7 mouse cellular contexts compared by ENCODE assay signal in genomic region chr19:5756321-5756985, GRCm38 (mm10). TPM values are rescaled to one million over a fixed set of nuclear protein-coding genes. Genes with fewer than 3 reads are reported as not detected.
DNase-seq lines count a peak whose midpoint lies in the region; ATAC-seq and TF ChIP-seq lines count a peak whose summit lies in the region.

No protein-coding gene starts in this region.

- no peak overlapping the region for H3K27ac ChIP-seq in neural tube, embryonic 13.5 days (replicated peaks)

- H3K36me3 ChIP-seq in E14TG2a.4 (ENCODE audit: insufficient read depth, low read length), result peaks cover 41% of the 10 kb centered on the region
- peaks cover 46% of the 10 kb centered on the region for H3K36me3 ChIP-seq in neural tube, embryonic 13.5 days

- intact Hi-C loops in left cerebral cortex, postnatal 14 days (cut with DNase I), result no loop called here

- H3K9me3 ChIP-seq in E14TG2a.4 (ENCODE audit: low read length), result no peaks in the 10 kb centered on the region
- H3K9me3 ChIP-seq in neural tube, embryonic 13.5 days, result no peaks in the 10 kb centered on the region

- H3K4me1 ChIP-seq in E14TG2a.4 (replicated peaks; ENCODE audit: low read depth, low read length), result peaks cover 45% of the 10 kb centered on the region
- peaks cover 21% of the 10 kb centered on the region for H3K4me1 ChIP-seq in neural tube, embryonic 13.5 days (replicated peaks)

- peak; percentile 14; the same call in 1 of the 2 replicates for ATAC-seq in neural tube, embryonic 13.5 days (ENCODE audit: low read depth)
- ATAC-seq in erythroid progenitor cell, adult 5-6 weeks (replicated peaks; ENCODE audit: low FRiP score, poor library complexity, severe bottlenecking), result no peak

- peak overlapping the region; percentile 53 for H3K9ac ChIP-seq in neural tube, embryonic 13.5 days

- H3K27me3 ChIP-seq in E14TG2a.4 (ENCODE audit: insufficient read depth, low read length), result peaks cover 75% of the 10 kb centered on the region
- H3K27me3 ChIP-seq in neural tube, embryonic 13.5 days, result peaks cover 82% of the 10 kb centered on the region

- peak overlapping the region; percentile 38 for H3K4me2 ChIP-seq in neural tube, embryonic 13.5 days

- H3K4me3 ChIP-seq in E14TG2a.4 (replicated peaks; ENCODE audit: low read length), result peak overlapping the region; percentile 77
- no peak overlapping the region for H3K4me3 ChIP-seq in neural tube, embryonic 13.5 days

- TF ChIP-seq CTCF in E14TG2a.4 (conservative IDR thresholded peaks at IDR 0.05; ENCODE audit: low read length), result no peak

- DNase-seq in Muller cell, postnatal 12 days (ENCODE audit: inconsistent ontology term), result peak; percentile 69
- peak; percentile 78 to 88 for DNase-seq in frontal cortex, postnatal 36 days (ENCODE audit: low spot score in 2 of 2)
- peak; percentile 85 to 95 for DNase-seq in left cerebral cortex, postnatal 14 days (ENCODE audit: low spot score in 2 of 2)
- DNase-seq in ovary, postnatal 10 days (ENCODE audit: low spot score), result no peak

- 12% methylated on average over 21 of the region's 29 CpGs for WGBS in neural tube, embryonic 13.5 days

RNA-seq across cellular contexts. Expression of gene Scyl1, which starts 14.8 kb away (rescaled TPM):
- 10 to 100 TPM; 77.7 to 79.5 TPM for total RNA-seq in left cerebral cortex, postnatal 14 days (2021)
- 66.7 and 69.8 TPM in 2 replicates for polyA plus RNA-seq in neural tube, embryonic 13.5 days (2015; fragmentation: Nextera tagmentation; extraction: Ambion mirVana)
- 18.4 and 24.1 TPM in 2 replicates for total RNA-seq in erythroid progenitor cell, adult 5-6 weeks (2015; ENCODE audit: low replicate concordance)
- 17.2 and 17.3 TPM in 2 replicates for total RNA-seq in erythroid progenitor cell, adult 5-6 weeks (2017; ENCODE audit: low replicate concordance)

RNA-seq across cellular contexts. Expression of gene Ltbp3, which starts 15.7 kb away (rescaled TPM):
- total RNA-seq in left cerebral cortex, postnatal 14 days (2021), result 10 to 100 TPM; 26.6 to 29.0 TPM
- polyA plus RNA-seq in neural tube, embryonic 13.5 days (2015; fragmentation: Nextera tagmentation; extraction: Ambion mirVana), result 16.0 and 17.0 TPM in 2 replicates
- total RNA-seq in erythroid progenitor cell, adult 5-6 weeks (2015; ENCODE audit: low replicate concordance), result 2.5 and 10.1 TPM in 2 replicates
- 1.6 TPM in 1 of 2 replicates, not detected in the other for total RNA-seq in erythroid progenitor cell, adult 5-6 weeks (2017; ENCODE audit: low replicate concordance)

RNA-seq across cellular contexts. Expression of gene Fam89b, which starts 27.0 kb away (rescaled TPM):
- total RNA-seq in left cerebral cortex, postnatal 14 days (2021), result 10 to 100 TPM; 38.7 to 39.2 TPM
- polyA plus RNA-seq in neural tube, embryonic 13.5 days (2015; fragmentation: Nextera tagmentation; extraction: Ambion mirVana), result 186 and 194 TPM in 2 replicates
- total RNA-seq in erythroid progenitor cell, adult 5-6 weeks (2015; ENCODE audit: low replicate concordance), result 67.9 and 77.8 TPM in 2 replicates
- total RNA-seq in erythroid progenitor cell, adult 5-6 weeks (2017; ENCODE audit: low replicate concordance), result 18.7 and 41.5 TPM in 2 replicates

RNA-seq across cellular contexts. Expression of gene Ehbp1l1, which starts 30.3 kb away (rescaled TPM):
- total RNA-seq in left cerebral cortex, postnatal 14 days (2021), result 10 to 100 TPM; 36.6 to 37.7 TPM
- polyA plus RNA-seq in neural tube, embryonic 13.5 days (2015; fragmentation: Nextera tagmentation; extraction: Ambion mirVana), result 8.3 and 9.6 TPM in 2 replicates
- 176 and 250 TPM in 2 replicates for total RNA-seq in erythroid progenitor cell, adult 5-6 weeks (2015; ENCODE audit: low replicate concordance)
- 668 and 983 TPM in 2 replicates for total RNA-seq in erythroid progenitor cell, adult 5-6 weeks (2017; ENCODE audit: low replicate concordance)

RNA-seq across cellular contexts. Expression of gene Kcnk7, which starts 52.3 kb away (rescaled TPM):
- total RNA-seq in left cerebral cortex, postnatal 14 days (2021), result not detected
- polyA plus RNA-seq in neural tube, embryonic 13.5 days (2015; fragmentation: Nextera tagmentation; extraction: Ambion mirVana), result not detected in 2 replicates
- total RNA-seq in erythroid progenitor cell, adult 5-6 weeks (2015; ENCODE audit: low replicate concordance), result not detected in 2 replicates
- total RNA-seq in erythroid progenitor cell, adult 5-6 weeks (2017; ENCODE audit: low replicate concordance), result not detected in 2 replicates
